Mouse (Mus musculus) brain, embryonic 14.5 days (tissue): ENCODE results near the gene Gm36210.
"Not testable (repeated sequence)": the region's sequence is repeated elsewhere in the genome, so short reads cannot be mapped to it uniquely, and the experiment has no call there.

Source experiments
- CTCF ChIP-seq: fragments of 200-500 bp; IDR thresholded peaks from 2 replicates; pipeline ENCODE4 v1.5.1; 2012; ENCODE audit warnings: inconsistent platforms, mild to moderate bottlenecking, moderate library complexity, borderline replicate concordance; ENCODE audit not compliant: insufficient read depth, insufficient read length; ENCODE audit errors: extremely low read depth
- POLR2A ChIP-seq: fragments of 200-500 bp; IDR thresholded peaks from 2 replicates; pipeline ENCODE4 v1.6.1; 2012; ENCODE audit warnings: mild to moderate bottlenecking, inconsistent platforms, borderline replicate concordance; ENCODE audit not compliant: poor library complexity, insufficient read depth, insufficient read length, severe bottlenecking; ENCODE audit errors: extremely low read depth

DNA sequence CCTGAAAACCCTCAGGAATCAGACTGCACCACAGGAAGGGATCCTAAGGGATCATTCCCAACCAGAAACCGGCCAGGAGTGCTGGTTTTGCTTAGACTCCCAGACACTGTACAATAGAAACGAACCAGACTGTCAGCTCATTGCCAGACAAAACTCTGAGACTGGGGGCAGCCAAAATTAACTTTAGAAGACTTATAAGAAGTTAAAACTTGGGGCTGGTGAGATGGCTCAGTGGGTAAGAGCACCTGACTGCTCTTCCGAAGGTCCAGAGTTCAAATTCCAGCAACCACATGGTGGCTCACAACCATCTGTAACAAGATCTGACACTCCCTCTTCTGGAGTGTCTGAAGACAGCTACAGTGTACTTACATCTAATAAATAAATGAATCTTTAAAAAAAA lies 45.4 kb downstream of the Gm36210 start:
- not testable (repeated sequence) for TF ChIP-seq POLR2A, CTCF
